ENCODE assay signal across 11 mouse cellular contexts in the genomic region with DNA sequence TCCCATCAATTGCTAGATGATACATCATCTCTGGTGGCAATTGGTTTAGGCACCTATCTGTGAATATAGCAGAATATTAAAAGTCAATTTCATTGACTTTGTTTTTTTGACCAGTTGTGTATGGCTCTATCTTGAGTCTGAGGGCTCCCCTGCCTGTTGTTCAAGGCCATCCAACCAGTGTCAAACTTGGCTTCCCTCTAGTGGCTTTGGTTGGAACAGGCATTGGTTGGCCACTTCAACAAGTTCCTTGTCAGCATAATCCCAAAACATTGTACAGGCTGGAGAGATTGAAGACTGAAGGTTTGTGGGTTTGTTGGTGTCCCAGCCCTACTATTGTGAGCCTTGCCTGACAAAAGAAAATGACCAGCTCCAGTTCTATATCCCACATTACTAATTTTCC. TPM values are rescaled to one million over a fixed set of nuclear protein-coding genes. Genes with fewer than 3 reads are reported as not detected.
A peak's percentile ranks its signal among the peaks of the same experiment; 100 is the strongest.
DNase-seq lines count a peak whose midpoint lies in the region; ATAC-seq and TF ChIP-seq lines count a peak whose summit lies in the region.
"Had no signal": no experiment of that assay in that cellular context is flagged by ENCODE, and none has a peak within 500 bp of the region (broad histone marks: within the 10 kb centered on the region; RNA-seq: fewer than 3 reads in every experiment).

No protein-coding gene starts in this region.

- peak; percentile 0 to 15 for DNase-seq in cerebellum, postnatal 14 days
- no peak for DNase-seq in cerebellum, postnatal 4 days (ENCODE audit: low spot score in 2 of 2)
- no peak for DNase-seq in liver, postnatal 0 days
- DNase-seq in liver: no peak
- no peak for DNase-seq in G1E (ENCODE audit: low spot score)
- peak; percentile 9 to 59 for DNase-seq in kidney, adult 8-10 months
- DNase-seq in thymus, postnatal 0 days (ENCODE audit: low spot score): no peak
- no peak for DNase-seq in hindbrain, embryonic 10.5 days (ENCODE audit: low spot score)

- no peak overlapping the region for H3K9ac ChIP-seq in liver, postnatal 0 days (replicated peaks)
- H3K9ac ChIP-seq: hindbrain, embryonic 14.5 days had no signal

- TF ChIP-seq EP300 in liver, postnatal 0 days (IDR thresholded peaks at IDR 0.05; ENCODE audit: low read depth): no peak

- H3K27me3 ChIP-seq in liver, postnatal 0 days (ENCODE audit: insufficient read depth, low read length): no peaks in the 10 kb centered on the region
- H3K27me3 ChIP-seq in G1E (ENCODE audit: insufficient read depth, low read length): no peaks in the 10 kb centered on the region
- H3K27me3 ChIP-seq in hindbrain, embryonic 10.5 days (ENCODE audit: insufficient read depth, poor library complexity, severe bottlenecking): no peaks in the 10 kb centered on the region

- H3K4me2 ChIP-seq in liver, postnatal 0 days (ENCODE audit: low read depth, low read length): no peak overlapping the region
- H3K4me2 ChIP-seq: hindbrain, embryonic 14.5 days had no signal

- no peaks in the 10 kb centered on the region for H3K36me3 ChIP-seq in liver, postnatal 0 days (replicated peaks; ENCODE audit: insufficient read depth, low read length)
- H3K36me3 ChIP-seq in G1E (replicated peaks): no peaks in the 10 kb centered on the region
- no peaks in the 10 kb centered on the region for H3K36me3 ChIP-seq in hindbrain, embryonic 10.5 days

- no peaks in the 10 kb centered on the region for H3K9me3 ChIP-seq in liver, postnatal 0 days (ENCODE audit: low read length)
- H3K9me3 ChIP-seq in G1E (replicated peaks): no peaks in the 10 kb centered on the region
- no peaks in the 10 kb centered on the region for H3K9me3 ChIP-seq in hindbrain, embryonic 10.5 days

- peak; percentile 31 for TF ChIP-seq CTCF in liver, postnatal 0 days (IDR thresholded peaks at IDR 0.05; ENCODE audit: low read depth)
- TF ChIP-seq CTCF in G1E (IDR thresholded peaks at IDR 0.05; ENCODE audit: low read depth, low read length): 0 out of 2 replicates have a peak, but pooled peaks have one; percentile 7

- H3K4me1 ChIP-seq in liver, postnatal 0 days (ENCODE audit: insufficient read depth): no peaks in the 10 kb centered on the region
- H3K4me1 ChIP-seq in G1E (ENCODE audit: insufficient read depth, low read depth, low read length): no peaks in the 10 kb centered on the region
- H3K4me1 ChIP-seq in hindbrain, embryonic 10.5 days (replicated peaks): no peaks in the 10 kb centered on the region

- ATAC-seq in liver, postnatal 0 days: no peak
- peak; percentile 66 for ATAC-seq in G1E (ENCODE audit: extremely low read depth, insufficient number of reproducible peaks, low FRiP score, poor library complexity, severe bottlenecking)

- no peak overlapping the region for H3K4me3 ChIP-seq in liver, postnatal 0 days (ENCODE audit: low read depth, low read length)
- H3K4me3 ChIP-seq in G1E (ENCODE audit: low read depth, low read length): no peak overlapping the region
- H3K4me3 ChIP-seq in hindbrain, embryonic 10.5 days: no peak overlapping the region

- H3K27ac ChIP-seq in liver, postnatal 0 days (ENCODE audit: low read depth): no peak overlapping the region
- H3K27ac ChIP-seq in hindbrain, embryonic 10.5 days: no peak overlapping the region
- H3K27ac ChIP-seq: hindbrain, embryonic 14.5 days had no signal

RNA-seq across cellular contexts. Expression of a gene that starts 2.9 kb away (rescaled TPM):
- not detected in 2 replicates for polyA plus RNA-seq in liver, postnatal 0 days (2015; fragmentation: Nextera tagmentation; extraction: Ambion mirVana)
- total RNA-seq in G1E (2014; fragmentation: Nextera tagmentation) (not detected in 2 replicates), G1E (2017) (0.06 and 0.76 TPM in 2 replicates)
- polyA plus RNA-seq in G1E (2012): not detected in 2 replicates
- not detected in 2 replicates for polyA plus RNA-seq in thymus, postnatal 0 days (2015; fragmentation: Nextera tagmentation; extraction: Ambion mirVana)
- polyA plus RNA-seq in hindbrain, embryonic 10.5 days (2016; fragmentation: Nextera tagmentation; extraction: Ambion mirVana): not detected in 2 replicates
- total RNA-seq: left cerebral cortex, postnatal 10 days had no signal
- polyA plus RNA-seq: hindbrain, embryonic 14.5 days; neural tube, embryonic 14.5 days had no signal

RNA-seq across cellular contexts. Expression of a gene that starts 31.6 kb away (rescaled TPM):
- polyA plus RNA-seq in liver, postnatal 0 days (2015; fragmentation: Nextera tagmentation; extraction: Ambion mirVana): not detected in 2 replicates
- total RNA-seq in G1E (2014; fragmentation: Nextera tagmentation): not detected in 2 replicates
- 0.16 TPM in 1 of 2 replicates, not detected in the other for total RNA-seq in G1E (2017)
- polyA plus RNA-seq in G1E (2012): not detected in 2 replicates
- not detected in 2 replicates for polyA plus RNA-seq in thymus, postnatal 0 days (2015; fragmentation: Nextera tagmentation; extraction: Ambion mirVana)
- not detected in 2 replicates for polyA plus RNA-seq in hindbrain, embryonic 10.5 days (2016; fragmentation: Nextera tagmentation; extraction: Ambion mirVana)
- total RNA-seq: left cerebral cortex, postnatal 10 days had no signal
- polyA plus RNA-seq: hindbrain, embryonic 14.5 days; neural tube, embryonic 14.5 days had no signal

RNA-seq across cellular contexts. Expression of a gene that starts 38.6 kb away (rescaled TPM):
- not detected in 2 replicates for polyA plus RNA-seq in liver, postnatal 0 days (2015; fragmentation: Nextera tagmentation; extraction: Ambion mirVana)
- total RNA-seq in G1E (2014; fragmentation: Nextera tagmentation): not detected in 2 replicates
- 0.23 and 0.38 TPM in 2 replicates for total RNA-seq in G1E (2017)
- polyA plus RNA-seq in G1E (2012): not detected in 2 replicates
- not detected in 2 replicates for polyA plus RNA-seq in thymus, postnatal 0 days (2015; fragmentation: Nextera tagmentation; extraction: Ambion mirVana)
- not detected in 2 replicates for polyA plus RNA-seq in hindbrain, embryonic 10.5 days (2016; fragmentation: Nextera tagmentation; extraction: Ambion mirVana)
- total RNA-seq: left cerebral cortex, postnatal 10 days had no signal
- polyA plus RNA-seq: hindbrain, embryonic 14.5 days; neural tube, embryonic 14.5 days had no signal

RNA-seq across cellular contexts. Expression of a gene that starts 45.5 kb away (rescaled TPM):
- polyA plus RNA-seq in liver, postnatal 0 days (2015; fragmentation: Nextera tagmentation; extraction: Ambion mirVana): not detected in 2 replicates
- total RNA-seq in G1E (2014; fragmentation: Nextera tagmentation): not detected in 2 replicates
- 0.12 TPM in 1 of 2 replicates, not detected in the other for total RNA-seq in G1E (2017)
- polyA plus RNA-seq in G1E (2012): not detected in 2 replicates
- polyA plus RNA-seq in thymus, postnatal 0 days (2015; fragmentation: Nextera tagmentation; extraction: Ambion mirVana): not detected in 2 replicates
- polyA plus RNA-seq in hindbrain, embryonic 10.5 days (2016; fragmentation: Nextera tagmentation; extraction: Ambion mirVana): not detected in 2 replicates
- total RNA-seq: left cerebral cortex, postnatal 10 days had no signal
- polyA plus RNA-seq: hindbrain, embryonic 14.5 days; neural tube, embryonic 14.5 days had no signal

Comparison
In these comparisons a context has a peak if more than half of its experiments do, and no peak if none do; other contexts are left out.
1. DNase-seq: peak in cerebellum, postnatal 14 days (2 of 2) and kidney, adult 8-10 months (2 of 2); none in cerebellum, postnatal 4 days (0 of 2), liver, postnatal 0 days (single experiment), liver (single experiment), G1E (single experiment), thymus, postnatal 0 days (single experiment) and hindbrain, embryonic 10.5 days (single experiment).